Mouse (Mus musculus) bone marrow, adult 2 months (tissue): Measurements from ENCODE around the gene Sema3g.

Experiments used
- CTCF ChIP-seq: fragments of 200-500 bp; IDR thresholded peaks from 2 replicates; pipeline ENCODE4 v1.5.1; 2011; ENCODE audit warnings: low read length, control low read depth; ENCODE audit not compliant: control insufficient read depth, insufficient read depth
- POLR2A ChIP-seq: fragments of 200-500 bp; IDR thresholded peaks from 2 replicates; pipeline ENCODE4 v1.6.1; 2011; ENCODE audit warnings: low read depth, mild to moderate bottlenecking, control low read depth, low read length, borderline replicate concordance; ENCODE audit not compliant: control insufficient read depth

- TF ChIP-seq CTCF (no peak), POLR2A (no peak)
Measured at GRCm38 (mm10) chr14:31183541-31183940, 34.1 kb upstream of the Sema3g start.
